Mouse (Mus musculus): ENCODE measurements around the gene Pdcd4. TPM values are rescaled to one million over a fixed set of nuclear protein-coding genes. Genes with fewer than 3 reads are reported as not detected.
"Not testable (repeated sequence)": the region's sequence is repeated elsewhere in the genome, so short reads cannot be mapped to it uniquely, and the experiment has no call there.

The Pdcd4 gene
- polyA plus RNA-seq, 1 experiment from 2014 or later, result 72.9 TPM

DNA sequence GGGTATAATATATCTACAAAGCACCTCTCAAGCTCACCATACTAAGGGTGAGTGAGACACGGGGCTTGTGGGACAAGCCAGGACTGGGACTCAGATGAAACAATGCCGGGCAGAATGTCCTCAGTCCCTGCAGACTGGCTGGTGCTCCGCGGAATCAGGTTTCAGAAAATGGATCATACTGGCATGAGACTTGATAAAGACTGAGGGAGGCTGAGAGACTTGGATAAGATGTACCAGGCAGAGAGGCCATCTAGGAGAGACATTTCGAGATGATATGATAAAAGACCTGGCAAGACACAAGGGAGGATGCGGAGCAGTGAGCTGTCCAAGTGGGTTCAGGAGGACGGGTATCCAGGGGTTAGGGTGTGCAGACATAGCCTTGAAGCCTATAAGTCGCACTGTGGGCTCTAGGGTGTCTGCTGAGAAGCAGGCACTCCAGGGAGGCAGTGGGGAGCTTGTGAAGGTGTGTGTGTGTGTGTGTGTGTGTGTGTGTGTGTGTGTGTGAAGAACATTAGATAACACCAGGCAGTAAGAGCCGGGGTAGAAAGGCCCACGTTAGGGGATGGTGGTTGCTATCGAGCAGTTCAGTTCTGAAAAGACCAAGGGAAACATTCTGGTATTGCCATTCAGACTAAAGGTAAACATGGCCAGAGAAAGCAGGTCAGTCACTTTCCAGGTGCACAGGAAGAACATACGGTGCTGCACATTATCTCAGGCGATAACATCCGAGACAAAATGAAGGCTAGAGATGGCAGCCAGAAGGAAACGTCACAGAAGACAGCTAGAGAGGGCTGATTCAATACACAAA is 10.1 kb downstream of the Pdcd4 start:
- H3K4me3 ChIP-seq (ENCODE audit: low read depth, low read length), result peak overlapping the region; percentile 52; the same call in 1 of the 2 replicates
- H3K36me3 ChIP-seq (ENCODE audit: control insufficient read depth, insufficient read depth, low read length), result no peaks in the 10 kb centered on the region
- WGBS, result 44% methylated on average over 15 of the region's 15 CpGs
- H3K9me3 ChIP-seq (ENCODE audit: control insufficient read depth, low read length), result no peaks in the 10 kb centered on the region
- peak overlapping the region; percentile 66 for H3K4me2 ChIP-seq (ENCODE audit: low read length)
- ATAC-seq (replicated peaks; ENCODE audit: low FRiP score, low TSS enrichment, low read depth) (no peak), DNase-seq (ENCODE audit: low spot score) (no peak)
- H3K4me1 ChIP-seq (replicated peaks; ENCODE audit: control insufficient read depth, insufficient read depth, low read length), result peaks cover 17% of the 10 kb centered on the region
- H3K9ac ChIP-seq (ENCODE audit: low read length), result peak overlapping the region; percentile 3; the same call in 1 of the 2 replicates
- H3K27ac ChIP-seq (ENCODE audit: low read depth), result peak overlapping the region; percentile 91
- no peaks in the 10 kb centered on the region for H3K27me3 ChIP-seq (replicated peaks; ENCODE audit: control insufficient read depth, insufficient read depth, low read length)

DNA sequence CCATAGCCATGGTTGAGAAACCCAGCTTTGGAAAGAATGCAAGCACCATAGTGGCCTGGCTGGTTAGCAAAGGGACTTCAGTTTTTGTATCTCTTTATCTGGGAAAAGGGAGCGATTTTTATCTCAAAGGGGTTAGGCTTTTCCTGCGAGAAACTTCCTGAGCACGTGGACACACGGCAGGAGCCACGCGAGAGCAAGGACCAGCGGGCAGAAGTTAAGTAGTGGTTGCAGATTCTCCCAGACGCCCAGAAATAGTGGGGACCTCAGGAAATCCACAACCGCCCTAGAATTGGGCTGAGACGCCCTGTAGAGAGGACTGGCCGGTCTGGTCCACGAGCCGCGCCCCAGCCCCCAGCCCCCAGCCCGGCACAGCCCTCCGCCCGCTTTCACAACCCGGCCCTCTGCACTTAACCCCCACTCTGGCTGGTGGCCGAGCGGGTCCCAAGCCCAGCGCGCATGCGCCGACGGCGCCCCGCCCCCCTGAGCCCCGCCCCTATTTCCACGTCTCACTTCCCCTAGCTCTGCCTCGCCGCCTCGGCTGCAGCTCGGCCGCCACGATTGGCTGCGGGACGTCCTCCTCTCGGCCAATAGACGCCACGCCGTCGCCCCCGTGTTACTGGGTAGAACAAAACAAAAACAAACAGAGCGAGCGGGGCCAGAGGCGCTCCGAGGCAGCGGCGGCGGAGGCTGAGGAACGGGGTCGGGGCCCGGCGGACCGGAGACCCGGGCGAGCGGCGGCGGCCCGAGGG is 10.9 kb downstream of the Pdcd4 start:
- ATAC-seq (replicated peaks; ENCODE audit: low FRiP score, low TSS enrichment, low read depth), result peak; percentile 97
- WGBS, result under 1% methylated on average over 58 of the region's 61 CpGs

GRCm38 (mm10) chr19:53903507-53904321 is 11.7 kb downstream of the Pdcd4 start:
- peaks cover 17% of the 10 kb centered on the region for H3K4me1 ChIP-seq (replicated peaks; ENCODE audit: control insufficient read depth, insufficient read depth, low read length)
- H3K9ac ChIP-seq (ENCODE audit: low read length), result peak overlapping the region; percentile 65
- peak overlapping the region; percentile 91 for H3K27ac ChIP-seq (ENCODE audit: low read depth)
- ATAC-seq (replicated peaks; ENCODE audit: low FRiP score, low TSS enrichment, low read depth) (peak; percentile 71), DNase-seq (ENCODE audit: low spot score) (peak; percentile 82)
- WGBS, result under 1% methylated on average over 73 of the region's 83 CpGs
- no peaks in the 10 kb centered on the region for H3K36me3 ChIP-seq (ENCODE audit: control insufficient read depth, insufficient read depth, low read length)
- H3K27me3 ChIP-seq (replicated peaks; ENCODE audit: control insufficient read depth, insufficient read depth, low read length), result no peaks in the 10 kb centered on the region
- no peaks in the 10 kb centered on the region for H3K9me3 ChIP-seq (ENCODE audit: control insufficient read depth, low read length)
- H3K4me3 ChIP-seq (ENCODE audit: low read depth, low read length), result peak overlapping the region; percentile 52
- H3K4me2 ChIP-seq (ENCODE audit: low read length), result peak overlapping the region; percentile 66

More for the DNA sequence above, 10.9 kb downstream of the Pdcd4 start:
- peaks cover 17% of the 10 kb centered on the region for H3K4me1 ChIP-seq (replicated peaks; ENCODE audit: control insufficient read depth, insufficient read depth, low read length)
- peak; percentile 100 for DNase-seq (ENCODE audit: low spot score)
- peak overlapping the region; percentile 52 for H3K4me3 ChIP-seq (ENCODE audit: low read depth, low read length)
- peak overlapping the region; percentile 72 for H3K9ac ChIP-seq (ENCODE audit: low read length)
- H3K36me3 ChIP-seq (ENCODE audit: control insufficient read depth, insufficient read depth, low read length), result no peaks in the 10 kb centered on the region
- peak overlapping the region; percentile 91 for H3K27ac ChIP-seq (ENCODE audit: low read depth)
- no peaks in the 10 kb centered on the region for H3K27me3 ChIP-seq (replicated peaks; ENCODE audit: control insufficient read depth, insufficient read depth, low read length)
- H3K9me3 ChIP-seq (ENCODE audit: control insufficient read depth, low read length), result no peaks in the 10 kb centered on the region
- H3K4me2 ChIP-seq (ENCODE audit: low read length), result peak overlapping the region; percentile 66

DNA sequence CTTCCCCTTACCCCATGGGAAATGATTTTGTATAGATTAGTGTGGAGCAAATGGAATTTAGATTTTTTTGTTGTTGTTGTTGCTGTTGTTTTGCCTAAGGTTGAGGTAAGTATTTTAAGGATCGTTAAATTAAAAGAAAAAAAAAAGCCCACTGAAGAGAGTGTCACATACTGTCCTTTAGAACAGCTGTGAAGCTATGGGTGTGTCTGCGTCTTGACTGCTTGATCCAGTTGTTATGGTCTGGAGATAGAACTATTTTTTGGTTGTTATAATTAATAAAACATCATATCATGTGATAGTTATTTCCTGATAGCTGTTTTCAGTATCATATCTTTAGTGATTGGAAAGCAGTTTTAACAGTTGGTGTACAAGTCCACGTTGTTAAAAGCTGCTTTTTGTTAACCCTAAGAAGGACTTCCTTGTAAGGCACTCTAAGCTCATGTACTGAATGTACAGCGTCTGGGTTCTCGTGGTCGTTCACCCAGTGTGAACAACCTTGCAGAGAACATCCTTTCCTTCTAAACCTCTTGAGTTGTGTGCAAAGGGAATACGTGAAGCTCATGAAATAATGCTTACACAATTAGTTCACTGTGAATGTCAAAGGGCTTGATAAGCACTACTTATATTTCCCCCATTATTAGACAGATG is 12.9 kb downstream of the Pdcd4 start:
- H3K9ac ChIP-seq (ENCODE audit: low read length), result peak overlapping the region; percentile 65
- 62% methylated on average over 7 of the region's 7 CpGs for WGBS
- no peaks in the 10 kb centered on the region for H3K9me3 ChIP-seq (ENCODE audit: control insufficient read depth, low read length)

DNA sequence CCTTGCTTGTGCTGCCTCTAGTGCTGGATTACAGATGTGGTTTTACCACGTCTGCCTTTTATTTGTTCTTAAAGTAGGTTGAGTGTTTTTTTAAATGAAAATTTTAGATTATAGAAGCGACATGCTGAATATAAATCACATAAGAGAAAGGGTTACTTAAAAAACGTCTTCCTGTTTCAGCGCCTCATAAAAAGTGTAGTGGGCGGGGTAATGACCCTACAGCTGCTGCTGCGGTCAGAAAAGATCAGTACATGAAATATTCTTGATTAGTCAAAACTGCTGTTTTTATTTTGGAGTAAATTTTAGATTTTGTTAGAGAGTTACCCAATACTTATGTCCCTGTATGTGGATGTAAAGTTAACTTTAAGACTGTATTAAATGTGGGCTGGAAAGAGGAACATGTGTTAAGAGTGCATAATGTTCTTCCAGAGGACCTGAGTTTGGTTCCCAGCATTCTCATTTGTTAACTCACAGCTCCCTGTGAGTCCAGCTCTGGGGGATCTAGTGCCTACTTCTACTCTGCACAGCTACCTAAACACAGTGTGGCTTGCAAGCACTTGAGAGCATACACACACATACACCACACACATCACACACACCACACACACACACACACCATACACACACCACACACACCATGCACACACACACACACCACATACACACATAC is 14.1 kb downstream of the Pdcd4 start:
- 35% methylated on average over 6 of the region's 6 CpGs for WGBS
- Histone ChIP-seq H3K27ac (ENCODE audit: low read depth) (no peak overlapping the region), H3K36me3 (ENCODE audit: control insufficient read depth, insufficient read depth, low read length) (peaks cover 21% of the 10 kb centered on the region)

More for the DNA sequence above, 12.9 kb downstream of the Pdcd4 start:
- Histone ChIP-seq H3K36me3 (ENCODE audit: control insufficient read depth, insufficient read depth, low read length) (peaks cover 10% of the 10 kb centered on the region), H3K4me3 (ENCODE audit: low read depth, low read length) (peak overlapping the region; percentile 52), H3K4me1 (replicated peaks; ENCODE audit: control insufficient read depth, insufficient read depth, low read length) (peaks cover 17% of the 10 kb centered on the region), H3K27ac (ENCODE audit: low read depth) (no peak overlapping the region), H3K4me2 (ENCODE audit: low read length) (peak overlapping the region; percentile 66), H3K27me3 (replicated peaks; ENCODE audit: control insufficient read depth, insufficient read depth, low read length) (no peaks in the 10 kb centered on the region)
- ATAC-seq (replicated peaks; ENCODE audit: low FRiP score, low TSS enrichment, low read depth) (no peak), DNase-seq (ENCODE audit: low spot score) (no peak)

DNA sequence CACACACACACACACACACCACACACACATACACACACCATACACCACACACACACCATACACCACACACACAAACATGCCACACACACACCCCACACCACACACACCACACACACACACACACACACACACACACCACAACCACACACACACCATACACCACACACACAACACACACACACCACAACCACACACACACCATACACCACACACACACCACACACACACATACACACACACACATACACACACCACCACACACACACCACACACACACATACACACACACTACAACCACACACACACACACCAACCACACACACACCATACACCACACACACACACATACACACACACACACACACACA is 14.7 kb downstream of the Pdcd4 start:
- not testable (repeated sequence) for H3K4me2 ChIP-seq (ENCODE audit: low read length); H3K9ac ChIP-seq (ENCODE audit: low read length); H3K27ac ChIP-seq (ENCODE audit: low read depth); H3K9me3 ChIP-seq (ENCODE audit: control insufficient read depth, low read length); ATAC-seq (replicated peaks; ENCODE audit: low FRiP score, low TSS enrichment, low read depth); DNase-seq (ENCODE audit: low spot score); H3K4me3 ChIP-seq (ENCODE audit: low read depth, low read length); H3K27me3 ChIP-seq (replicated peaks; ENCODE audit: control insufficient read depth, insufficient read depth, low read length)
- Histone ChIP-seq H3K36me3 (ENCODE audit: control insufficient read depth, insufficient read depth, low read length) (peaks cover 24% of the 10 kb centered on the region), H3K4me1 (replicated peaks; ENCODE audit: control insufficient read depth, insufficient read depth, low read length) (peaks cover 16% of the 10 kb centered on the region)

More for the DNA sequence above, 14.1 kb downstream of the Pdcd4 start:
- H3K9me3 ChIP-seq (ENCODE audit: control insufficient read depth, low read length), result no peaks in the 10 kb centered on the region
- no peaks in the 10 kb centered on the region for H3K27me3 ChIP-seq (replicated peaks; ENCODE audit: control insufficient read depth, insufficient read depth, low read length)
- ATAC-seq (replicated peaks; ENCODE audit: low FRiP score, low TSS enrichment, low read depth) (no peak), DNase-seq (ENCODE audit: low spot score) (no peak)
- no peak overlapping the region for H3K9ac ChIP-seq (ENCODE audit: low read length)
- no peak overlapping the region for H3K4me2 ChIP-seq (ENCODE audit: low read length)
- H3K4me3 ChIP-seq (ENCODE audit: low read depth, low read length), result no peak overlapping the region
- H3K4me1 ChIP-seq (replicated peaks; ENCODE audit: control insufficient read depth, insufficient read depth, low read length), result peaks cover 17% of the 10 kb centered on the region

GRCm38 (mm10) chr19:53914950-53915349 is 22.9 kb downstream of the Pdcd4 start:
- WGBS, result 92% methylated on average over 4 of the region's 4 CpGs
- DNase-seq (ENCODE audit: low spot score), result no peak
- Histone ChIP-seq H3K27ac (ENCODE audit: low read depth) (no peak overlapping the region), H3K36me3 (ENCODE audit: control insufficient read depth, insufficient read depth, low read length) (peaks cover 87% of the 10 kb centered on the region), H3K27me3 (replicated peaks; ENCODE audit: control insufficient read depth, insufficient read depth, low read length) (no peaks in the 10 kb centered on the region), H3K9me3 (ENCODE audit: control insufficient read depth, low read length) (no peaks in the 10 kb centered on the region), H3K4me3 (ENCODE audit: low read depth, low read length) (no peak overlapping the region), H3K9ac (ENCODE audit: low read length) (no peak overlapping the region), H3K4me2 (ENCODE audit: low read length) (no peak overlapping the region), H3K4me1 (replicated peaks; ENCODE audit: control insufficient read depth, insufficient read depth, low read length) (no peaks in the 10 kb centered on the region)
- ATAC-seq (replicated peaks; ENCODE audit: low FRiP score, low TSS enrichment, low read depth), result no peak
